Mouse (Mus musculus) G1E (cell line): ENCODE results near the gene Foxd4.

ENCODE experiments used
- CTCF ChIP-seq: IDR thresholded peaks from 2 replicates; pipeline ENCODE4 v1.5.1; 2012; ENCODE audit warnings: low read depth, low read length, inconsistent platforms, mixed read lengths
- GATA1 ChIP-seq: IDR thresholded peaks from 2 replicates; pipeline ENCODE4 v1.6.1; 2012; ENCODE audit warnings: borderline replicate concordance, low read length, inconsistent platforms, mixed read lengths
- POLR2AphosphoS5 ChIP-seq: IDR thresholded peaks from 2 replicates; pipeline ENCODE4 v1.6.1; 2012; ENCODE audit warnings: low read depth, low read length, inconsistent platforms; ENCODE audit not compliant: insufficient replicate concordance

DNA sequence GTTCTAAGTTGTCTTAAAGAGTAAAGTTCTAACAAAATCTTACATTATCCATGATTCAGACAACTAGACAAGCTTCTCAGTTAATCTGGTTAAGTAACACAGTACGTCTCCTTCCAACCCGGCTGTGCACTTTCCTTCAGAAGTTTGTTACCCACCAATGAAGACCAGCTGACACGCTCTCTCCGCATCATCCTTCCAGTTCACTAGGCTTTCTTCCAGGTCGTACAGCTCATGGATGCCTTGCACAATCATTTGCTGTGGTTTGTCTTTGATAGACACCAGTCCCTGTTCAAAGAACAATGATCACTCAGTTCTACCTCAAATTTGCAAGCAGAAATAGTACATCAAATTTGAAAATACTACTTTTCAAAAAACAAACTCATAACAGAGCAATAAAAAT, 19.9 kb upstream of the Foxd4 start:
- TF ChIP-seq GATA1 (no peak), CTCF (no peak), POLR2AphosphoS5 (no peak)
